Mouse (Mus musculus): ENCODE results near the gene Mrpl23. TPM values are rescaled to one million over a fixed set of nuclear protein-coding genes. Genes with fewer than 3 reads are reported as not detected.

Mrpl23 gene
- polyA plus RNA-seq, 1 experiment, result 8.1 TPM

DNA sequence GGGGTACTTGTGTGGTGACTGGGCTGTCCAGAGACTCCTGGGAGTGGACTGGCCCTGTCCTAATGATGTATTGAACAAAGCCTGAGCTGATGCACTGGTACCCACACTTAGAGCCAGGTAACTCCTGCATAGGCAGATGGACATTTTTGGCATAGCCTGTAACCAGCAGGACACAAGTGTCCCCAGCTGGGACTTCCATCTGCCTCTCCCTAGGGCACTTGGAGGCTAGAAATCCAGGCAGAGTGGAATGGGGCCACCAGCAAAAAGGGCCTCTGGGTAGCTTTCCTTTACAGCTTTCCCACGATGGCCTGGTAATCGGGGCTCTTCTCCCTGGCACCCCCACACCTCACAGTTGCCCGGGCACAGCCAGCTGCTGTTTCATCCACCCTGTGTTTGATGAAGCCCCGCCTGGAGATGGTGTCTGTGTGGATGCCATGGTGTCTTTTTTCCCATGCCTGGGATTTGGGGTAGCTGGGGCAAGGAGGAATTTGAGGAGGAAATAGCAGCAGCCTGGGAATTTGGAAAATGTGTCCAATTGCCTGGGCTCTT, 29.4 kb downstream of the Mrpl23 start:
- TF ChIP-seq CTCF (IDR thresholded peaks at IDR 0.05; ENCODE audit: extremely low read depth, insufficient read depth, insufficient read length, insufficient replicate concordance) (no peak), POLR2A (IDR thresholded peaks at IDR 0.05; ENCODE audit: low read depth, low read length) (no peak)
- Histone ChIP-seq H3K4me3 (ENCODE audit: extremely low read depth, insufficient read depth, insufficient read length) (no peak overlapping the region), H3K36me3 (ENCODE audit: control insufficient read depth, insufficient read depth, low read length) (no peaks in the 10 kb centered on the region), H3K27ac (ENCODE audit: insufficient read depth, low read length) (no peak overlapping the region), H3K27me3 (ENCODE audit: control insufficient read depth, insufficient read depth, low read length) (no peaks in the 10 kb centered on the region), H3K4me1 (ENCODE audit: control insufficient read depth, insufficient read depth, insufficient read length) (no peaks in the 10 kb centered on the region)
- 79% methylated on average over 4 of the region's 4 CpGs for WGBS
- DNase-seq (ENCODE audit: low read depth in 1 of 2, low spot score in 2 of 2), result no peak

DNA sequence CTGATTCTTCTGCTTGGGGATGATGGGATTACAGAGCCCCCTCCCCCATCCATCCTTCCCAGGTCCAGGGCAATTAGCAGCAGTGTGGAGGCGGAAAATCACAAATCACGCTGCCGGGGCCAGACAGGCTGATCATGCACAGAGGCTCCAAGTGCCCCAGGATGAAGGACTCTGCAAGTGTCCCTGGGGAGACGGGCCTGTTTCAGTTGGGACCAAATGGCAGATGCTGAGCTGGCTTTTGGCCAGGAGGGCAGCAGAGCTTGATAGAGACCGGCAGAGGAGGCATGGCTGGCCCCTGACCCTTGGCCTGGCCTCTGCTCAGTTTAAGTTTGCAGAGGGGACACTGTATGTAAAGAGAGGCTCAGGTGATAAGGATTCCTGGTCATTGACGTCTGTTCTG, 30.7 kb downstream of the Mrpl23 start:
- H3K4me3 ChIP-seq (ENCODE audit: extremely low read depth, insufficient read depth, insufficient read length), result no peak overlapping the region
- no peaks in the 10 kb centered on the region for H3K4me1 ChIP-seq (ENCODE audit: control insufficient read depth, insufficient read depth, insufficient read length)
- H3K27ac ChIP-seq (ENCODE audit: insufficient read depth, low read length), result no peak overlapping the region
- no peaks in the 10 kb centered on the region for H3K27me3 ChIP-seq (ENCODE audit: control insufficient read depth, insufficient read depth, low read length)
- no peaks in the 10 kb centered on the region for H3K36me3 ChIP-seq (ENCODE audit: control insufficient read depth, insufficient read depth, low read length)
- TF ChIP-seq CTCF (IDR thresholded peaks at IDR 0.05; ENCODE audit: extremely low read depth, insufficient read depth, insufficient read length, insufficient replicate concordance) (no peak), POLR2A (IDR thresholded peaks at IDR 0.05; ENCODE audit: low read depth, low read length) (no peak)
- no peak for DNase-seq (ENCODE audit: low read depth in 1 of 2, low spot score in 2 of 2)
- 80% methylated on average over 6 of the region's 6 CpGs for WGBS

DNA sequence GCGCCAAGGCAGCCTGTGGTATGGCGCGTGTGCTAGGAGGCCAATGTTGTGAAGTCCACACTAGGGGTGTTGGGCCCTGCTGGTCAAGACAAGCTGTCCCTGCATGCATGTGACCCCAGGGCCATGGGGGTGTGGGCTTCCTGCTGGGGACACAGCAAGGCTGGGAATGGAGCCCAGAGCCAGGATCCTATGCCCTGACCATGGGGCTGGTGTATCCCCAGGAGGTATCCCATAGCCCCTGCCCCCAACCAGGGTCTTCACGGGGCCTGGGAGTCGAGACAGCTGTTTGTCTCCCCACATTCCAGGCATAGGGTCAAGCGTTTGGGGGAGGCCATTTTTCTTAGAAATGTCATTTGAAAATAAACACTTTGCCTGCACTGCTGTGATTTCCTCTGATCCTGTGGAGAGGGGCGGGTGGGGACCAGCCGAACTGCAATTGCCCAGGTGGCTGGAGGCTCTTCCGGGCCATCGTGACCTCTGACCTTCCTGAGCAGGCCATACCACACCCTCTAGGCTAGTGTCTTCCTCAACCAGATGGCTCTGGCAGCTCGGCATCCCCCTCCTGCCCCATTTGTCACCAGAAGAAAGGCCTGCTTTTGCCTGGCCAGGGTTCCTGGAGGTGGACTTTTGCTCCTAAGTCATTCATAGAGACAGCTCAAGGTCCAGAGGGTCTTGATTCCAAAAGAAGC, 32.6 kb downstream of the Mrpl23 start:
- TF ChIP-seq CTCF (IDR thresholded peaks at IDR 0.05; ENCODE audit: extremely low read depth, insufficient read depth, insufficient read length, insufficient replicate concordance), result no peak
- no peak for TF ChIP-seq POLR2A (IDR thresholded peaks at IDR 0.05; ENCODE audit: low read depth, low read length)
- Histone ChIP-seq H3K4me3 (ENCODE audit: extremely low read depth, insufficient read depth, insufficient read length) (no peak overlapping the region), H3K4me1 (ENCODE audit: control insufficient read depth, insufficient read depth, insufficient read length) (no peaks in the 10 kb centered on the region), H3K27ac (ENCODE audit: insufficient read depth, low read length) (no peak overlapping the region), H3K36me3 (ENCODE audit: control insufficient read depth, insufficient read depth, low read length) (no peaks in the 10 kb centered on the region), H3K27me3 (ENCODE audit: control insufficient read depth, insufficient read depth, low read length) (no peaks in the 10 kb centered on the region)
- WGBS, result 85% methylated on average over 11 of the region's 11 CpGs
- DNase-seq (ENCODE audit: low read depth in 1 of 2, low spot score in 2 of 2), result no peak

GRCm38 (mm10) chr7:142566512-142566911, 34.0 kb downstream of the Mrpl23 start:
- Histone ChIP-seq H3K4me3 (ENCODE audit: extremely low read depth, insufficient read depth, insufficient read length) (no peak overlapping the region), H3K4me1 (ENCODE audit: control insufficient read depth, insufficient read depth, insufficient read length) (no peaks in the 10 kb centered on the region), H3K27ac (ENCODE audit: insufficient read depth, low read length) (no peak overlapping the region), H3K36me3 (ENCODE audit: control insufficient read depth, insufficient read depth, low read length) (no peaks in the 10 kb centered on the region), H3K27me3 (ENCODE audit: control insufficient read depth, insufficient read depth, low read length) (no peaks in the 10 kb centered on the region)
- no peak for DNase-seq (ENCODE audit: low read depth in 1 of 2, low spot score in 2 of 2)
- no peak for TF ChIP-seq POLR2A (IDR thresholded peaks at IDR 0.05; ENCODE audit: low read depth, low read length)
- TF ChIP-seq CTCF (IDR thresholded peaks at IDR 0.05; ENCODE audit: extremely low read depth, insufficient read depth, insufficient read length, insufficient replicate concordance), result no peak
- 85% methylated on average over 9 of the region's 9 CpGs for WGBS

GRCm38 (mm10) chr7:142568985-142569384, 36.5 kb downstream of the Mrpl23 start:
- TF ChIP-seq CTCF (IDR thresholded peaks at IDR 0.05; ENCODE audit: extremely low read depth, insufficient read depth, insufficient read length, insufficient replicate concordance) (no peak), POLR2A (IDR thresholded peaks at IDR 0.05; ENCODE audit: low read depth, low read length) (no peak)
- DNase-seq (ENCODE audit: low read depth in 1 of 2, low spot score in 2 of 2), result no peak
- Histone ChIP-seq H3K4me3 (ENCODE audit: extremely low read depth, insufficient read depth, insufficient read length) (no peak overlapping the region), H3K4me1 (ENCODE audit: control insufficient read depth, insufficient read depth, insufficient read length) (no peaks in the 10 kb centered on the region), H3K36me3 (ENCODE audit: control insufficient read depth, insufficient read depth, low read length) (no peaks in the 10 kb centered on the region), H3K27me3 (ENCODE audit: control insufficient read depth, insufficient read depth, low read length) (no peaks in the 10 kb centered on the region), H3K27ac (ENCODE audit: insufficient read depth, low read length) (no peak overlapping the region)
- 60% methylated on average over 8 of the region's 8 CpGs for WGBS

GRCm38 (mm10) chr7:142570565-142570964, 38.1 kb downstream of the Mrpl23 start:
- no peak for DNase-seq (ENCODE audit: low read depth in 1 of 2, low spot score in 2 of 2)
- no peak for TF ChIP-seq POLR2A (IDR thresholded peaks at IDR 0.05; ENCODE audit: low read depth, low read length)
- TF ChIP-seq CTCF (IDR thresholded peaks at IDR 0.05; ENCODE audit: extremely low read depth, insufficient read depth, insufficient read length, insufficient replicate concordance), result no peak
- 80% methylated on average over 9 of the region's 9 CpGs for WGBS
- Histone ChIP-seq H3K4me1 (ENCODE audit: control insufficient read depth, insufficient read depth, insufficient read length) (no peaks in the 10 kb centered on the region), H3K27me3 (ENCODE audit: control insufficient read depth, insufficient read depth, low read length) (no peaks in the 10 kb centered on the region), H3K27ac (ENCODE audit: insufficient read depth, low read length) (no peak overlapping the region), H3K36me3 (ENCODE audit: control insufficient read depth, insufficient read depth, low read length) (no peaks in the 10 kb centered on the region), H3K4me3 (ENCODE audit: extremely low read depth, insufficient read depth, insufficient read length) (no peak overlapping the region)

Data from spleen, adult 2 months (tissue).